Mouse (Mus musculus) embryo, embryonic 10.5 days (tissue): ENCODE measurements around the gene Zbtb16.
A peak's percentile ranks its signal among the peaks of the same experiment; 100 is the strongest.

Source experiments
- DNase-seq: peaks from one replicate; pipeline ENCODE4 v3.0.0-alpha.2; 2015; ENCODE audit warnings: low spot score

Zbtb16 gene

GRCm38 (mm10) chr9:48670156-48670555, 165.9 kb downstream of the Zbtb16 start:
- DNase-seq, result no peak

- DNase-seq, result no peak
These were observed 166.3 kb downstream of the Zbtb16 start for GRCm38 (mm10) chr9:48669672-48670071.

GRCm38 (mm10) chr9:48666702-48667101, 169.3 kb downstream of the Zbtb16 start:
- DNase-seq, result no peak

GRCm38 (mm10) chr9:48663052-48663433, 173.0 kb downstream of the Zbtb16 start:
- DNase-seq, result peak; percentile 60

- DNase-seq, result peak; percentile 32
These were observed 173.5 kb downstream of the Zbtb16 start for GRCm38 (mm10) chr9:48662361-48663051.

- DNase-seq, result no peak
These were observed 174.6 kb downstream of the Zbtb16 start for GRCm38 (mm10) chr9:48661225-48662023.

- DNase-seq, result no peak
These were observed 180.4 kb downstream of the Zbtb16 start for GRCm38 (mm10) chr9:48655525-48656169.

GRCm38 (mm10) chr9:48654730-48655129, 181.3 kb downstream of the Zbtb16 start:
- peak; percentile 58 for DNase-seq

GRCm38 (mm10) chr9:48653399-48654070, 182.5 kb downstream of the Zbtb16 start:
- no peak for DNase-seq

- no peak for DNase-seq
These were observed 184.0 kb downstream of the Zbtb16 start for GRCm38 (mm10) chr9:48652026-48652425.

GRCm38 (mm10) chr9:48650846-48651245, 185.2 kb downstream of the Zbtb16 start:
- DNase-seq, result no peak

- DNase-seq, result peak; percentile 60
These were observed 186.0 kb downstream of the Zbtb16 start for GRCm38 (mm10) chr9:48649851-48650685.

- peak; percentile 95 for DNase-seq
These were observed 186.8 kb downstream of the Zbtb16 start for GRCm38 (mm10) chr9:48649098-48649766.

- peak; percentile 49 for DNase-seq
These were observed 187.5 kb downstream of the Zbtb16 start for GRCm38 (mm10) chr9:48648285-48649097.

GRCm38 (mm10) chr9:48647648-48648284, 188.3 kb downstream of the Zbtb16 start:
- DNase-seq, result no peak

- no peak for DNase-seq
These were observed 189.0 kb downstream of the Zbtb16 start for GRCm38 (mm10) chr9:48646781-48647647.

- peak; percentile 94 for DNase-seq
These were observed 189.8 kb downstream of the Zbtb16 start for GRCm38 (mm10) chr9:48646251-48646650.

- DNase-seq, result no peak
These were observed 190.3 kb downstream of the Zbtb16 start for GRCm38 (mm10) chr9:48645648-48646126.
